Mouse (Mus musculus) brain, embryonic 14.5 days (tissue): ENCODE results near the gene Tbc1d22b.

Experiments used
- CTCF ChIP-seq: fragments of 200-500 bp; IDR thresholded peaks from 2 replicates; pipeline ENCODE4 v1.5.1; 2012; ENCODE audit warnings: inconsistent platforms, mild to moderate bottlenecking, moderate library complexity, borderline replicate concordance; ENCODE audit not compliant: insufficient read depth, insufficient read length; ENCODE audit errors: extremely low read depth
- POLR2A ChIP-seq: fragments of 200-500 bp; IDR thresholded peaks from 2 replicates; pipeline ENCODE4 v1.6.1; 2012; ENCODE audit warnings: mild to moderate bottlenecking, inconsistent platforms, borderline replicate concordance; ENCODE audit not compliant: poor library complexity, insufficient read depth, insufficient read length, severe bottlenecking; ENCODE audit errors: extremely low read depth

- TF ChIP-seq POLR2A (no peak), CTCF (no peak)
Measured at GRCm38 (mm10) chr17:29619231-29619630, 69.6 kb downstream of the Tbc1d22b start.
